In the genomic region with DNA sequence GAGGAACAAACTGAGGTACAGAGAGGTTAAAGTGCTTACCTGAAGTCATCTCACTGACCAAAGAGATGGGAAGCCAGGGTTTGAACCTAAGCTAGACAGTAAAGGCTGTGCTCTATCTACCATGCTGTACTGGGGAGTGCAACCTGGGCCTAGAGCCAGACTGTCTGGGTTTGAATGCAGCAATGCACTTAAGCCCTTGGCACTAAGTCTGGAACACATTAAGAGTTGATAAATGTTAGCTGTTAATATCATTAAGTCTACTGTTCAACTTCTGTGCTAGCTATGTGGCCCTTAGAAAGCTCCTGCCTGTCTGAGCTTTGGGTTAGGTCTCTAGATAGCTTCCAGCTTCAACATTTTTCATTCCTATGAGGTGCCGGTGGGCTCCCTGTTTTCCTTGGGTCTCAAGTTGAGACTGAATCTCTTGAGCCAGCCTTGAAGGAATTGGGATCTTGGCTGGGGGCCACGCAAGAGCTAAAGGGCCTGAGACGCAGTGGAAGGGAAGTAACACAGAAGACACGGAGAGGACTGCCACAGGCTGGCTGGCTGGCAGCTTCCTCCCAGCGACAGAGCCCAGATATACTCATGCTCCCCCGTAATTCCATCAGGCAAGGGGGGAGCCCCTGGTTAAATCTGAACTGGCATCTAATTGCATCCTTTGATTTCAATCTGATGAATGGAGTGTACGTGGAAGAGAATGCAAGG, we compare ENCODE assay signal across 8 mouse cellular contexts. TPM values are rescaled to one million over a fixed set of nuclear protein-coding genes. Genes with fewer than 3 reads are reported as not detected.
DNase-seq lines count a peak whose midpoint lies in the region; ATAC-seq and TF ChIP-seq lines count a peak whose summit lies in the region.

No protein-coding gene starts in this region.

- H3K4me1 ChIP-seq in kidney, postnatal 0 days (replicated peaks; ENCODE audit: insufficient read depth, low read length): peaks cover 22% of the 10 kb centered on the region
- peaks cover 40% of the 10 kb centered on the region for H3K4me1 ChIP-seq in stomach, embryonic 14.5 days (ENCODE audit: control insufficient read depth, insufficient read depth, low read length)

- DNase-seq in embryo, embryonic 10 days (ENCODE audit: low spot score): peak; percentile 23
- no peak for DNase-seq in embryo, embryonic 9.5 days (ENCODE audit: extremely low spot score)
- peak; percentile 35 for DNase-seq in right cerebral cortex, postnatal 14 days
- no peak for DNase-seq in right cerebral cortex, adult 2 months (ENCODE audit: low spot score in 2 of 2)
- DNase-seq in kidney, postnatal 0 days (ENCODE audit: low spot score): peak; percentile 65
- DNase-seq in urinary bladder, postnatal 36 days (ENCODE audit: low spot score in 2 of 2): no peak
- DNase-seq in thymus, postnatal 36 days: no peak

- H3K27ac ChIP-seq in kidney, postnatal 0 days: peak overlapping the region; percentile 63; the same call in 1 of the 2 replicates
- peak overlapping the region; percentile 87 for H3K27ac ChIP-seq in stomach, embryonic 14.5 days (ENCODE audit: low read length)

- 0 out of 2 replicates have a peak, but pooled peaks cover 3% of the 10 kb centered on the region for H3K36me3 ChIP-seq in kidney, postnatal 0 days (ENCODE audit: insufficient read depth, low read length)
- no peaks in the 10 kb centered on the region for H3K36me3 ChIP-seq in stomach, embryonic 14.5 days (ENCODE audit: control insufficient read depth, insufficient read depth, low read length)

- H3K9me3 ChIP-seq in kidney, postnatal 0 days (replicated peaks; ENCODE audit: low read length): no peaks in the 10 kb centered on the region
- H3K9me3 ChIP-seq in stomach, embryonic 14.5 days (ENCODE audit: control insufficient read depth, low read depth, low read length): no peaks in the 10 kb centered on the region

- H3K9ac ChIP-seq in kidney, postnatal 0 days (ENCODE audit: low read depth, low read length): no peak overlapping the region
- no peak overlapping the region for H3K9ac ChIP-seq in stomach, embryonic 14.5 days (replicated peaks; ENCODE audit: low read depth, low read length)

- H3K4me3 ChIP-seq in kidney, postnatal 0 days (replicated peaks; ENCODE audit: low read depth, low read length): no peak overlapping the region
- H3K4me3 ChIP-seq in stomach, embryonic 14.5 days (ENCODE audit: low read depth, low read length): no peak overlapping the region

- no peaks in the 10 kb centered on the region for H3K27me3 ChIP-seq in kidney, postnatal 0 days (ENCODE audit: insufficient read depth, low read length)
- no peaks in the 10 kb centered on the region for H3K27me3 ChIP-seq in stomach, embryonic 14.5 days (ENCODE audit: control insufficient read depth, insufficient read depth, low read length)

- no peak for TF ChIP-seq CTCF in kidney, postnatal 0 days (IDR thresholded peaks at IDR 0.05; ENCODE audit: low read depth)

- peak overlapping the region; percentile 21; the same call in 1 of the 2 replicates for H3K4me2 ChIP-seq in kidney, postnatal 0 days (ENCODE audit: low read length)
- H3K4me2 ChIP-seq in stomach, embryonic 14.5 days (replicated peaks; ENCODE audit: low read depth, low read length): peak overlapping the region; percentile 23; the same call in 1 of the 2 replicates

- no peak; the same call in none of the 2 replicates for ATAC-seq in kidney, postnatal 0 days (replicated peaks; ENCODE audit: low FRiP score, low read depth)
- ATAC-seq in stomach, embryonic 14.5 days (ENCODE audit: insufficient number of reproducible peaks, insufficient read depth, low FRiP score, low read depth): no peak

- WGBS in kidney, postnatal 0 days: 29% methylated on average over 7 of the region's 7 CpGs
- 22% methylated on average over 7 of the region's 7 CpGs for WGBS in stomach, embryonic 14.5 days

RNA-seq across cellular contexts. Expression of a gene that starts 35.2 kb away (rescaled TPM):
- polyA plus RNA-seq in kidney, postnatal 0 days (2015; fragmentation: Nextera tagmentation; extraction: Ambion mirVana): 28.8 and 31.8 TPM in 2 replicates
- 90.3 and 95.8 TPM in 2 replicates for polyA plus RNA-seq in stomach, embryonic 14.5 days (2014; fragmentation: Nextera tagmentation; extraction: Ambion mirVana)

RNA-seq across cellular contexts. Expression of a gene that starts 43.5 kb away (rescaled TPM):
- polyA plus RNA-seq in kidney, postnatal 0 days (2015; fragmentation: Nextera tagmentation; extraction: Ambion mirVana): 14.8 and 15.0 TPM in 2 replicates
- 11.4 and 14.1 TPM in 2 replicates for polyA plus RNA-seq in stomach, embryonic 14.5 days (2014; fragmentation: Nextera tagmentation; extraction: Ambion mirVana)

Comparison
In these comparisons a context has a peak if more than half of its experiments do, and no peak if none do; other contexts are left out.
1. DNase-seq: peak in embryo, embryonic 10 days (single experiment), right cerebral cortex, postnatal 14 days (single experiment) and kidney, postnatal 0 days (single experiment); none in embryo, embryonic 9.5 days (single experiment), right cerebral cortex, adult 2 months (0 of 2), urinary bladder, postnatal 36 days (0 of 2) and thymus, postnatal 36 days (0 of 2).